Mouse (Mus musculus) spleen, adult 2 months (tissue): ENCODE measurements around the gene Hs2st1. TPM values are rescaled to one million over a fixed set of nuclear protein-coding genes. Genes with fewer than 3 reads are reported as not detected.
A peak's percentile ranks its signal among the peaks of the same experiment; 100 is the strongest.

Source experiments
- DNase-seq, 2 experiments: peaks; one replicate each; pipeline versions ENCODE4 v3.0.0 to v3.0.0-alpha.2; 2012 to 2021; ENCODE audit warnings: low spot score in 2 of 2, low read depth in 1 of 2
- H3K27ac ChIP-seq: fragments of 200-500 bp; 2 replicates; pipeline ENCODE4 v1.5.1; 2012; ENCODE audit warnings: low read length, inconsistent platforms; ENCODE audit not compliant: insufficient read depth
- H3K27me3 ChIP-seq: fragments of 200-500 bp; 2 replicates; pipeline ENCODE4 v1.6.1; 2012; ENCODE audit warnings: mild to moderate bottlenecking, moderate library complexity, low read length, inconsistent platforms; ENCODE audit not compliant: control insufficient read depth, insufficient read depth
- H3K36me3 ChIP-seq: fragments of 200-500 bp; 2 replicates; pipeline ENCODE4 v1.6.1; 2012; ENCODE audit warnings: mild to moderate bottlenecking, low read length, inconsistent platforms; ENCODE audit not compliant: control insufficient read depth, insufficient read depth
- H3K4me1 ChIP-seq: fragments of 200-500 bp; 2 replicates; pipeline ENCODE4 v1.6.1; 2011; ENCODE audit warnings: inconsistent platforms; ENCODE audit not compliant: control insufficient read depth, insufficient read depth, insufficient read length
- H3K4me3 ChIP-seq: fragments of 200-500 bp; 2 replicates; pipeline ENCODE4 v1.5.1; 2011; ENCODE audit warnings: mild to moderate bottlenecking, inconsistent platforms; ENCODE audit not compliant: insufficient read depth, insufficient read length; ENCODE audit errors: extremely low read depth
- CTCF ChIP-seq: fragments of 200-500 bp; IDR thresholded peaks from 2 replicates; pipeline ENCODE4 v1.5.1; 2011; ENCODE audit warnings: mild to moderate bottlenecking, inconsistent platforms; ENCODE audit not compliant: insufficient read depth, insufficient read length, insufficient replicate concordance; ENCODE audit errors: extremely low read depth
- POLR2A ChIP-seq: fragments of 200-500 bp; IDR thresholded peaks from 2 replicates; pipeline ENCODE4 v1.6.1; 2011; ENCODE audit warnings: low read depth, low read length, inconsistent platforms
- WGBS: fragments of 180-500 bp; shearing (Covaris S2); methylation state at CpG from one replicate; pipeline ENCODE4 v1.1.7; 2018; 5-methylcytosine and 5-hydroxymethylcytosine counted together
- polyA plus RNA-seq: library from polyadenylated mRNA; depleted of rRNA; stranded (reverse); fragments of >200 nt; gene quantifications from 2 replicates; pipeline ENCODE4 v1.2.3, GENCODE M21; 2012; rRNA removed

Hs2st1 gene
- 1.5 and 2.0 TPM in 2 replicates for polyA plus RNA-seq

DNA sequence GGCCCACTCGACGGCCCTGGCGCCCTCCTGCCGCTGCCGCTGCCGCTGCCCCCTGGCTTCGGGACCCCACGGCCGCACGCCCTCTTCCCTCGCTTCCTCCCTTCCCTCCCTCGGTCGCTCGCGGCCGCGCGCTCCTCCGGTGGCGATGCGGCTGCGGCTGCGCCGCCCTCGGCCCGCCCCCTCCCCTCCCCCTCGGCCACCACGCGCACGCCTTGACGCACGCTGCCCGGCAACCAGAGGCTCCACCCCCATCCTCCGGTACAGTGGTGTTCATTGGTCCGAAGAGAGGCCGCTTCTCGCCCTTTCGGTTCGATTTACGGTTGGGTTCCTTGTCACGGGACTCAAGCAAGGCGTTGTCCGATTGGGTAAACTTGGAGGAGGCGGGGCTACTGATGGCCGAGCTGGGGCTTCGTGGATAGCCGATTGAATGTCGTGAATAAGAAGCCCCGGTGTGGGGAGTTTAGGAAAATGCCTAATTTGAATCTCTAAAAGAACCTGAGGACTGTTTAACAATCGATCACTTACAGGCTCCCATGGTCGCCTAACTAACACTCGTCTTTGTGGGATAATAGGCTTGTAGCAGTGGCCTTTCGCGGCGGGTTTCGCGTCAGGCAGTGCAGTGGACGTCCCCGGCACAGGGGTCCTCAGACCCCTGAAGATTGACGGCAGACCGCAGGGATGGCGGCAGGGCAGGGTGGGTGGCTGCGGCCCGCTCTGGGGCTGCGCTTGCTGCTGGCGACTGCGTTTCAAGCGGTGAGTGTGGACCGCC, at the start of gene Hs2st1, which contains the start of gene Selenof:
TSS of gene Hs2st1 (minus strand) at position 135 of the 769 bp plus-strand sequence.
TSS of gene Selenof (plus strand) at position 258 of the 769 bp plus-strand sequence.
- peaks cover 9% of the 10 kb centered on the region for H3K4me1 ChIP-seq
- no peaks in the 10 kb centered on the region for H3K27me3 ChIP-seq
- H3K36me3 ChIP-seq, result 0 out of 2 replicates have a peak, but pooled peaks cover 2% of the 10 kb centered on the region
- TF ChIP-seq CTCF (no peak), POLR2A (peak; percentile 95)
- H3K4me3 ChIP-seq, result peak within 1 kb of the TSS; percentile 92
- H3K27ac ChIP-seq, result peak within 1 kb of the TSS; percentile 94
- WGBS, result 1% methylated on average over 63 of the region's 69 CpGs
- DNase-seq, result peak; percentile 95 to 100

DNA sequence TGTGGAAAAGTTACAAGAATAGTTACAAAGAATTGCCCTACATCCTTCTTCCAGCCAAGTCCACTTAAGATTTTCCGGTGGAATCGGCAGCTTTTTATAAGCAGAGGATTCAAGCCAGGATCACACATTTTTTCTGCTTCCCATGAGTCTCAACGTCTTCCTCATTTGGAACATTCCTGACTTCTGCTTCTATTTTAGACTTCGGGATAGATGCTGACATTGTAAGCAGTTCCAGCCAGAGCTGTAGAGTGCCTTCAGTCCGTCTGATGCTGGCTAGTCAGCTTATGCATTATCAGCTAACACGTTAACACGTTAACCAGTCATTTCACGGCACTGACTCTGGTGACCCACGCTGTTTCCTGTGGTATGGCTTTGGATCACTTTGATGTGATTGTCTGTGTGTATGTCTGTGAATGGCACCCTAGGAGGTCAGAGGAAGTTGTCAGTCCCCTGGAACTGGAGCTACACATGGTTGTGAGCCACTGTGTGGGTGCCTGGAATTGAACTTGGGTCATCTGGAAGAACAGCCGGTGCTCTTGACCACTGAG, 47.7 kb upstream of the Hs2st1 start:
- Histone ChIP-seq H3K4me1 (no peaks in the 10 kb centered on the region), H3K36me3 (no peaks in the 10 kb centered on the region), H3K4me3 (no peak overlapping the region), H3K27me3 (no peaks in the 10 kb centered on the region), H3K27ac (0 out of 2 replicates have a peak overlapping the region, but pooled peaks have one; percentile 13)
- DNase-seq, result no peak
- WGBS, result 54% methylated on average over 10 of the region's 10 CpGs
- no peak for TF ChIP-seq CTCF
- no peak for TF ChIP-seq POLR2A

DNA sequence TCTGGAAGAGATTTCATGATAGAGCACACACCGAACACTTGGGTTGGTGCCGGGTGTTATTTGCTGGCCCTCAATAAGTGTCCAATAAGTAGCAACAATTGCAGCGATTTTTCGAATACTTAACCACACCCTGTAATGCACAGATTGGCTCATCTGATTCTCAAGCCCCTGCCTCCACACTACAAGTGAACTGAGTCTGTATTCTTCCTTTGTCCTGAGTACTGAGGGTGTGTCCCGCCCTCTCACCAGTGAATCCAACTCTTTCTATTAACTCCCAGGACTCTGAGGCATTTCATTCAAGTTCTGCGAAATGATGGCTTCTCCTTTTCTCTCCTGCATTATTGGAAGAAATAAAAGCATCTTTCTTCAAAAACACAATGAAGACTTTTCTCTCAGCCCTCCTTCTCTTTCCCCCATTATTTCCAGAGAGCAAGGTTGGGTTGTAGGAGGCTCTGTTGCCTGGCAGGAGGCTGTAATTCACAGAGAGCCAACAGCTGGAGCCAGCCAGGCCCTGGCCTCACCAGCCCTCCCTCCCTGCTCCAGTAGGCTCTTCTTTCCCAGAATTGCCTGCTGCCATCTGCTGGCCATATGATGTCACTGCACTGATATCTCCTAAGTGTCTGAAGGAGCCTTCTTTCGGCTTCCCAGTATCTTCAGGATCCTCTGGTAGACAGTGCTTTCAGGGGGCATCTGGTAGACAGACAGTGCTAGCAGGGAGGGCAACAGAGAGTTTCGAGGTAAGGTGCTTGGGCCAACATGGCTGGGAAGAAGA, 46.9 kb upstream of the Hs2st1 start:
- 74% methylated on average over 8 of the region's 8 CpGs for WGBS
- H3K4me1 ChIP-seq, result no peaks in the 10 kb centered on the region; the same call in 1 of the 2 replicates
- H3K36me3 ChIP-seq, result no peaks in the 10 kb centered on the region
- peak; percentile 30 to 70 for DNase-seq
- H3K27me3 ChIP-seq, result no peaks in the 10 kb centered on the region
- TF ChIP-seq POLR2A (no peak), CTCF (peak; percentile 82; the same call in 1 of the 2 replicates)
- peak overlapping the region; percentile 52 for H3K27ac ChIP-seq
- H3K4me3 ChIP-seq, result no peak overlapping the region

DNA sequence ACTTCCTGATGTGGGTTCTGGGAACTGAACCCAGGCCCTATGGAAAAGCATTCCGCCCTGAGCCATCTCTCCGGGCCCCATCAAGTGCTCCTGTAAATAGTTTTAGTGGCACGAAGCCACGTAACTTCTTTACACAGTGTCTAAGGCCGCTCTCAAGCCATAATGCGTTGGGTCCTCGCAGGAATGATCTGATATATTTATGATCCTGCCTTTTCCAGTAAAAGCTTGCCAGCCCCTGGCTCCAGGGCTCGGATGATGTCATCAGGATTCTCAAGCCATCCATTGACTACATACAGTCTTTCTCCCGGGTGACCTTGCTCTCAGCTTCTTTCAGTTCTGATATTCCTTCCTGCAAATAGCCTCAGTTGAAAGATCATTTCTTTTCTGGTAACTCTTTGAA, 45.5 kb upstream of the Hs2st1 start:
- Histone ChIP-seq H3K27ac (no peak overlapping the region), H3K4me3 (no peak overlapping the region), H3K4me1 (no peaks in the 10 kb centered on the region; the same call in 1 of the 2 replicates), H3K36me3 (no peaks in the 10 kb centered on the region), H3K27me3 (no peaks in the 10 kb centered on the region)
- no peak for DNase-seq
- WGBS, result 95% methylated on average over 9 of the region's 9 CpGs
- TF ChIP-seq CTCF, result no peak
- no peak for TF ChIP-seq POLR2A

DNA sequence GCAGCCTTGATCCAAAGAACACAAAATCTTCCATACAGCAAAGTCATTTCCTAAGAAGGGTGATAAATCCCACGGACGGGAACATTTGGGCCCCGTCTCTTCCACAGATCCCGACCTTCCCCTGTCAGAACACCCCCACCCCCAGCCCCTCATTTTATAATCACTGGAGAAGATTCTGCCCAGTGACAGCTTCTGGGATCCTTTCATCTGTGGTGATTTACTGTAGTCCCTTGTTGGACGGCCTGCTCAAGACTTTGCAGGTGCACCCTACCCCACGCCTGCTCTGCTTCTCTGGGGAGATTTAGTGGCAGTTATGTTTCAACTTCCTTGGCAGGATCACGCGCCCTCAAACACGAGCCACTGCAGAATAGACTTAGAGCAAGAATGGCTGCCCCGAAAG, 44.7 kb upstream of the Hs2st1 start:
- Histone ChIP-seq H3K4me3 (no peak overlapping the region), H3K4me1 (no peaks in the 10 kb centered on the region; the same call in 1 of the 2 replicates), H3K27me3 (no peaks in the 10 kb centered on the region), H3K27ac (no peak overlapping the region), H3K36me3 (no peaks in the 10 kb centered on the region)
- no peak for DNase-seq
- 66% methylated on average over 10 of the region's 10 CpGs for WGBS
- no peak for TF ChIP-seq CTCF
- TF ChIP-seq POLR2A, result no peak

DNA sequence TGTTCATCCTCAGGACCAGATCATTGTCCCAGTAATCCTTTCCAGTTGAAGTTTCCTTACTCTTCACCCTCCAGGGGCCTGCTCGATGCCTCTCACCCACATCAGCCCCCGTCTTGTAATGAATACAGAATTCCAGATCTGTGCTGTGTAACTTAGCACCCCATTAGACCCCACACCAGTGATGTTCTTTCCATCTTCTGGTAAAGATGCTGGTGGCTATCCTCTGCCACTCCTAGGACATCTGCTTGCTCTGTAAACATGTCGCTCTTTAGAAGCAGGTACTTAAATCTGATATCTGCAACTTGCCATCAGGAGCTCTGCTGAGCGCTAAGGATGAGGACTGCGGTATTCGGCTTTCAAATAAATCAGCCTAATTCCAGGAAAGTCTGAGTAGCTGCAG, 44.3 kb upstream of the Hs2st1 start:
- no peak for DNase-seq
- Histone ChIP-seq H3K4me3 (no peak overlapping the region), H3K36me3 (no peaks in the 10 kb centered on the region), H3K4me1 (no peaks in the 10 kb centered on the region; the same call in 1 of the 2 replicates), H3K27me3 (no peaks in the 10 kb centered on the region), H3K27ac (no peak overlapping the region)
- TF ChIP-seq POLR2A (no peak), CTCF (no peak)
- WGBS, result 95% methylated on average over 6 of the region's 6 CpGs
